Mouse (Mus musculus) liver, embryonic 14.5 days (tissue): Measurements from ENCODE around the gene Rph3a.

Source experiments
- CTCF ChIP-seq: IDR thresholded peaks from 2 replicates; pipeline ENCODE4 v1.5.1; 2016; ENCODE audit warnings: antibody characterized with exemption, low read depth, control low read depth
- EP300 ChIP-seq: IDR thresholded peaks from 2 replicates; pipeline ENCODE4 v1.6.1; 2016; ENCODE audit warnings: antibody characterized with exemption, low read depth

- TF ChIP-seq CTCF (peak; percentile 74), EP300 (no peak)
These were observed 10.3 kb downstream of the Rph3a start for GRCm38 (mm10) chr5:120999573-120999972.
